Mouse (Mus musculus) hematopoietic stem cell, adult 5-6 weeks (primary cell): ENCODE measurements around the gene Atp8a2. TPM values are rescaled to one million over a fixed set of nuclear protein-coding genes. Genes with fewer than 3 reads are reported as not detected.
"Not testable (repeated sequence)": the region's sequence is repeated elsewhere in the genome, so short reads cannot be mapped to it uniquely, and the experiment has no call there.

Experiments
- ATAC-seq, 2 experiments: fragments of 125-278 bp in 1 of 2; replicated peaks in 1 of 2; 2 replicates each; pipeline ENCODE4 v1.8.0; 2016 to 2017; ENCODE audit warnings: inconsistent platforms in 2 of 2, mild to moderate bottlenecking in 2 of 2, moderate number of reproducible peaks in 2 of 2, low read depth in 1 of 2, moderate TSS enrichment in 1 of 2; ENCODE audit not compliant: low FRiP score in 2 of 2, poor library complexity in 2 of 2, severe bottlenecking in 2 of 2, insufficient read depth in 1 of 2, low TSS enrichment in 1 of 2
- total RNA-seq: library from RNA; stranded (forward); fragments of 172-1452, 232-1000 nt; gene quantifications from 2 replicates; pipeline ENCODE4 v1.2.3, GENCODE M21; 2017

Atp8a2 gene
- total RNA-seq, 1 experiment from 2014 or later, result 0.84 TPM

DNA sequence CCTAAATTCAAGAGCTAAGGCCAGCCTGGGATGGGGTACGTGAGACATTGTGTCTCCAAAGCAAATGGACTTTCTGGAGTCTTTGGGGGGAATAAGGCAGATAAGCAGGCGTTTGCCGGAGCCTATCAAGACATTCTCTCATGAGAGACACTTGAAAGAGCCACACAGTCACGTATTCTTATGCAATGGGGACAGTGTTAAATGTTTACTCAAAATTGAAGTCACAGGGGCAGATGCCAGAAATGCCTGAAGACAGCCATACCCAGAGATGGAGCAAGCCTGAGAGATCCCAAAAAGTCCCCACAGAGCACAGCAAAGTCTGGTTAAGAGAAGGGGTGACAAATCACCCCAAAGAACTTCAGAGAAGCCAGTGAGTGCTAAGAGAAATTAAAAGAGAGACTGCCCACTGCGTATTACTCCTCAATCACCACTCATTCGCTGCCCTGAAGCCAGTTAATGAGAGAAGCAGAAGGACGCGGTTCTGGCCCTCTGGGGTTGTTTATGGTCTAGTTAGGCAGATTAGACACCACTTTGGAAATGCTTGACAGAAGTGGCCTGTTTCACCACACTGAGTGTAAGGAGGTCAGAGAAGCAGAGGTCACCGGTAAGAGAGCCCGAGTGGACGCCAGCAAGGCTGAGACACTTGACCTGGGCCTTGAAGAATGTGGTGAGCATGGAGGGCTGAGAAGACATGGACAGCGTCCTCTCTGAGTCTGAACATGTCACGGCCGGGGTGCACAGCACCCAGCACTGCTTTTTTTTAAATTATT lies 356.8 kb downstream of the Atp8a2 start:
- no peak for ATAC-seq

DNA sequence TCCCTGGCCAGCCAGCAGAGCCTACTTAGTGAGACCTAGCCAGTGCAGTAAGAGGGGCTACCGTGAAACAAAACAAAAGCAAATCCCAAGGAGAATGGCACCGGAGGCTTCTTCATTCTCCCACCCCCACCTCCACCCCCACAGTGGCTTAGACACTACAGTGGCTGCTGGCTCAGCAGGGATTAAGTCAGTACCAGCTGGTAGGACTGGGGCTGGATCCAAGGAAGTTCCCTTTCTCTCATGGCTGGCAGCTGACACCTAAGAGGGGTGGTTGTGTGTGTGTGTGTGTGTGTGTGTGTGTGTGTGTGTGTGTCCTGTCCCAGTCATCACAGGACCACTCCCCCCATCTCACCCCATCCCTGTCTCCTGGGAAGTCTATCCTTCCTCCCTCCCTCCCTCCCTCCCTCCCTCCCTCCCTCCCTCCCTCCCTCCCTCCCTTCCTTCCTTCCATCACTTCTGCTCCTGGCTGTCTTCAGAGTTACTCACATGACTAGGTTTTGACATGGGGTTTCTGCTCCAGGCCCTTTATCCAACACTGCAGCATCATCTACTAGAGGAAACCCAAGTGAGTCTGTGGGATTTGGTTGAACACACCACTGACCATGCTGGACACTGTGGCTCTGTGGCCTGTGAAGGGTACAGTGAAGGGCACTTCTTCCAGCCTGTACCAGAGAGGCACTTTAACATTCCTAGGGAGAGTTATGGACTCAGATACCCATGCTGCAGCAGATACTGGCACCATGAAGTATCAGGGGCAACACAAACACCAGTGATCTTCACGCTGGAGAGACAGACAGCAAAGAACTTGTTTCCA lies 358.3 kb downstream of the Atp8a2 start:
- ATAC-seq, result not testable (repeated sequence)

DNA sequence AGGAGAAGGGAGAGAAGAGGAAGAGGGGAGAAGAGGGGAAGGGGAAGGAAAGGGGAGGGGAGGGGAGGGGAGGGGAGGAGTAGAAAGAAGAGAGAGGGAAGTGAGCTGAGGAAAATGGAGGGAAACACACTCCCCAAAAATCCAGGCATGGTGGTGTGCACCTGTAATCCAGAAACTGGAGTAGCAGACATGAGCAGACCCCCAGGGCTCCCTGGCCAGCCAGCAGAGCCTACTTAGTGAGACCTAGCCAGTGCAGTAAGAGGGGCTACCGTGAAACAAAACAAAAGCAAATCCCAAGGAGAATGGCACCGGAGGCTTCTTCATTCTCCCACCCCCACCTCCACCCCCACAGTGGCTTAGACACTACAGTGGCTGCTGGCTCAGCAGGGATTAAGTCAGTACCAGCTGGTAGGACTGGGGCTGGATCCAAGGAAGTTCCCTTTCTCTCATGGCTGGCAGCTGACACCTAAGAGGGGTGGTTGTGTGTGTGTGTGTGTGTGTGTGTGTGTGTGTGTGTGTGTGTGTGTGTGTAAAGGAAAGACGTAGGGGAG lies 359.2 kb downstream of the Atp8a2 start:
- not testable (repeated sequence) for ATAC-seq

DNA sequence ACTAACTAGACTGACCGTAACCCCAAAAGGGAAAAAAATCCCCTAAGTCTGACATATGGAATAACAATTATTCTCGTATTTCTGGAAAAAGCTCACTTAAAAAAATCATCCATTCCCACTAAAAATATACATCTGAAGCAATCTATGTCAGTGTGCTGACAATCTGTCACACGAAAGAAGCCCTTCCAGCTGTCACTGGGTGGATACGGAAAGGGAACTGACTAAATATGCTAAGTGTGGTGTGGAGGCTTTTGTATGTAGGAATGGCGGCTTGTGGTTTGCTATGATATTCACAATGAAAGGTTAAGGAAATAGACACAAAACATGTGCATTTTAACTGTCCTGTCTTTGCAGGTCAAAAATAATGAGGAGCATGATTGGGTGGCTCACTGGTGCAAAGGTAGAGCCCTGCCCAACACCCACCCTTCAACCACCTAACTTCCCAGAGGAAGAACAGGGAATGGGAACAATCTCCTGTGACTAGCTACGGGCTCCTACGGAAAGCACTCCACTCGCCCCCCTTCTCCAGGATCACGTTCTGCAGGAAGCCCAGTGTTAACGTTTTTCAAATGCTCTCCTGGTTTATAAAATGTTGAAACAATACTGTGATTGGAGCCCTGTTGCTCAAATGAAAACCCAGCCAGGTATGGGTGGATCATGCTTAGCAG lies 360.0 kb downstream of the Atp8a2 start:
- ATAC-seq, result no peak

DNA sequence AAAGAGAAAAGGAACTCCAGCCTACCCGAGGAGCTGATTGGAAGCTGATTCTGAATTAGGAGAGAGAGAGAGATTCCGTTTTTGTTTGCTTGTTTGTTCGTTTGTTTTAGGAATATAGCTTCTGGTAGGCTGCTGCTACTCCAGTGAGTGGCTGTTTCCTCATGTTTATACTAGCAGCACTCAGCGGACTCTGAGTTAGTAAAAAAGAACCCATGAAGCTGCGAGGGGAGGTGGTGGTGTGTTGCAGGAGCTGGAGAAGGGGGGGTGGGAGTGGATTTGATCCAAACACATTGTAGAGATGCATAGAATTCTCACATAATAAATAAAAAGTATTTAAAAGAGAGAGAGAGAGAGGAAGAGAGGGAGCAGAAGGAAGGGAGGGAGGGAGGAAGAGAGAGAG lies 367.4 kb downstream of the Atp8a2 start:
- ATAC-seq, result no peak

DNA sequence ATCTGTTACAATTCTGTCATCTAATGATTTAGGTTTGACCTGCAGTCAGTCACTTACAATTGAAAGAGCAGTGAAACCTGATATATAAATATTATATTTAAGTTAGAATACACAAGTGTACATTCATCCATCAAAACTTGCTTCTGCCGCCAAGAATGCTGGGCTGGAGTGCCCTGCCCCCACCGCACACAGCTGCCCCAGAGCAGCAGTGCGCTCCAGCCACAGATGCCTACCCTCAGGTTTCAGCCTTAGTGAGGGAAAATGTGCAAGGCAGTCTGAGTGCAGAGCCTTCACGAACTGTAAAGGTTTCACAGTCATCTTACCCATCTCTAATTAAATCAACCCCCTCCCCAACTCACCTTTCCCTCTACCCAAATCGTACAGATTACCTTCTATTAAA lies 369.6 kb downstream of the Atp8a2 start:
- no peak for ATAC-seq

DNA sequence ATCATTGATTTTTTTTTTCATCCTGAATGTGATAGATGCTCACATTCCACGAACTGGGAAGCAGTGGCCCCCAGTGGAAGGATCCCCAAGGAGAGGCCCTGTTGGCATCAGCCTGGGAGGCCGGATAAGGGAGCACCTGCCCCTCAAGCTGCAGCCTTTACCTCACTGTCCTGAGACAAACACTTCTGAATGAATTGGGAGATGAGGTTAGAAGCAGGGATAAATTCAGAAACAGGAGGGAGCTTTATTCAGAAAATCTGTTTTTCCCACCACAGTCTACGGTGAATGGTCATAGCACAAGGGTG lies 376.9 kb downstream of the Atp8a2 start:
- ATAC-seq, result no peak

DNA sequence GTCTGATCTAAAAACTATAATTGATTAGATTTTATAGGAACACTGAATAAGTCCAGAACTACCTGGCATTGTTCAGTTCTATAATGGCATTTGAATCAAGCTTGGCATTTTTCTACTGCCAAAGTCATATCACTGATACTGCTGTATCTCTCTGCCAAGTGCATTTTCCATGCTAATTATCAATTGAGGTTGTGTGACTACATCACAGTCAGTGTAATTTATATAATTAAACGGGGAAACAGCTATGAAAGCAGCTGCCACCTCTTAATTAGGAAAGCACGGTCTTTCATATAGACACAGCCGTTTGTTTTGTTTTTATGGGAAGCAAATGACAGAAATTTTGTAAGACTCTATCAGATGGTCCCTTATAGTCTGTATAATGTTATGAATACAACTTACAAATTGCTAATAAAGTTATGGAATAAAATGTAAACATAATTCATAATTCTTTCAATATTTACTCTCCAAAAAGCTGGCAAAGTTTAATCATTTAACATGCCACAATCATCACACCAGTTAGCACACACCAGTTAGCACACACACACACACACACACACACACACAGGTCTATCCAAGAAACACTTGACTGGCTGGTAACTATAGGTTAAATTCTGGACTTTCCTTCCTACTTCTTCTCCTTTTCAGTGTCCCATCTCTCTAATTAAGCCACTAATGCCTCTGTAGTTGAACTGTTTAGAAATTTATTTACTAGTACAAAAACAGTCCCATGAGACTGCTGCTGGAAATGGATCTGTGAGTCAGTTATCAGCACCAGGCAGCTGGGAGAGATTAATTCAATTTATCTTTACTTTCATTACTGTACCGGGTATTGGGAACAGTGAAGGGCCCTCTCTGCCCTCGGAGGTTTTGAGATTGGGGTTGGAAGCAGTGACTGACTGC lies 377.5 kb downstream of the Atp8a2 start:
- ATAC-seq, result no peak

DNA sequence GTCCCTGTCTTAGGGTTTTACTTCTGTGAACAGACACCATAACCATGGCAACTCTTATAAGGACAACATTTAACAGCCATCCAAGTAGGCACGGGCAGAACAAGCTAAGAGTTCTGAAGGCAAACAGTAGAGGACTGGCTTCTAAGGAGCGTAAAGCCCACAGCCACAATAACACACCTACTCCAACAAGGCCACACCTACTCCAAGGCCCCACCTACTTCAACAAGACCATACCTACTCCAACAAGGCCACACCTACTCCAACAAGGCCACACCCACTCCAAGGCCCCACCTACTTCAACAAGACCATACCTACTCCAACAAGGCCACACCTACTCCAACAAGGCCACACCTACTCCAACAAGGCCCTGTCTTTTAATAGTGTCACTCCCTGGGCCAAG lies 386.7 kb downstream of the Atp8a2 start:
- not testable (repeated sequence) for ATAC-seq

DNA sequence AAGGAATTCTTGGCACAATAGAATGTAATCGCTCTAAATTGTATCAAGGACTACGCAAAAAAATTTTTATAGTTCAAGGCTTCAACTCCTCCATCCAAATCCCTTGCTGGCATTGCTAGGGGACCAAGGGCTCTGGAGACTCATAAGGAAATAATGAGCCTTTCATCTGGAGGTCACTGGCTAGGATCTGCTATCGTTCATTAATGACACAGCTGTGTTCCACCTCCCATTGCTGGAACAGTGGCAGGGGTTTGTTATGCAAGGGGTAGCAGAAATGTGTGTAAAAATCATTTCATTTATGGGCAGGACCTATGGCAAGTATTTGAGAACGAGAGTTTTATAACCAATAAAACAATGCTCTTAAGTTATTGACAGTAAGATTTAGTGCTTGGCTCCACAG lies 387.2 kb downstream of the Atp8a2 start:
- no peak for ATAC-seq

DNA sequence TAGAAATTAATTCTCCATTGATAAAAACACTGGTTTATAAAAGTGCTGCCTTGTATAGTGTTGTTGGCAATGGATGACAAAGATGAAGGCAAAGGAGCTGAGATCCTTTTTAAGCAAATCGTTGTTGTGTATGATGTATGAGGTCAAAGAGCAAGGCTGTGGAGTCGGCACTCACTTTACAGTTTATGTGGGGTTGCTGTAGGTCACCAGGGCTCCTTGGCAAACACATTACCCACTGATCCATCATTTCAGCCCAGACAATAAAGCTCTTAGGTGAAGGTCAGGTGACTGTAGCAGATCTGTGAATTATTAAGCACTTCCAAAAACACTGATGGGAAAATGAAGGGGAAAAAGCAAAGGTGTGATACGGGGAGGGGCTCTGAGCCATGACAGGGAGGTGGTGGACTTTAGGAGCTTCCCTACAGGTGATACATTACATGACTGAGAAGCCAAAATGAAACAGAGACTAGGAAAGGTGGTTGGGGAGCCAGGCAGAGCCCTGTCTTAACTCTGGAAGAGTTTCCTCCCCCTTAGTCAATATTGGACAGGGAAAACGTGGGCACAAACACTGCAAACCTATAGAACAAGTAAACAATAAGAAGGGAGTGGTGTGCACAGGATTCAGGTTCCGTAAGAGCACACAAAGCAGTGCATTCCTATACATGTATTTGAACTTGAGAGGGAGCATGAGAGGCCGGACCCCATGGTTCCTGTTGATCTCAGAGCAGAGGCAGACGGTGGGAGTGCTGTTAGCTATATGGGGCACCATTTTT lies 389.3 kb downstream of the Atp8a2 start:
- no peak for ATAC-seq

DNA sequence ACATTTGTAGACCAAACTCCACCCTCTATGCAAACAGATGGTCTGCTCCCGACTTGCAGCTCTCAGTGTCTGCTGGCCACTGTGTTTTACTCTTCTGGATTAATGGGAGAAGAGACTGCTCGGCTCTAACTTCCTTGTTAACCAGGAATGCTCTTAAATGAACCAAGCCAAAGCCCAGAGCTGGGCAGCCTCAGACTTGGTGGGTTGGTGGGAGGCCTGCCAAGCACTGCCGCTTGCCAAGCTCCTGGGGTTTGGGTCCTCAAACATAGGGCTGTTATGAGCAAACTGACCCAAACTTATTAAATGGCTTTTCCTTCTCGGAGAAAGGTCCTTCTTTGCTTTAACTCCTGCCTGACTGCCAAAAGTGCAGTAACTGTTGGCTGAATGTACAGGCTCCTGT lies 390.1 kb downstream of the Atp8a2 start:
- ATAC-seq, result no peak

DNA sequence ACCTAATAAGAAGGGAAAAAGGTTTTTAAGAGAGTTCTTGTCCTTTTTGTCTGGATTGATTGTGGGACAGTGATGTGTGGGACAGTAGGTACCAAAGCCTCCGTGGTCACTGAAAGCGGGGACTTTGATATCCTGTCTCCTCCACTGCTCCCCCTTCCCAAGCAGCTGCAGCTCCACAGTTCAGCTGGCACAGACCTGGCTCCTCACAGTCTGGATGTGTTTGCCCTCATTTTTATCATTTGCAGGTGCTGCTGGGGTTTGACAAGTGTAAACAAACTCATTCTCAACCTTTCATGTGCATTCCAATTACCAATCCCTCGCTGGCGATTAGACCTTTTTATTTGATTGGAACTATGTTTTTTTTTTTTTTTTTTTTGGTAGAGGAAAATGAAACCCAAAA lies 390.8 kb downstream of the Atp8a2 start:
- no peak for ATAC-seq

DNA sequence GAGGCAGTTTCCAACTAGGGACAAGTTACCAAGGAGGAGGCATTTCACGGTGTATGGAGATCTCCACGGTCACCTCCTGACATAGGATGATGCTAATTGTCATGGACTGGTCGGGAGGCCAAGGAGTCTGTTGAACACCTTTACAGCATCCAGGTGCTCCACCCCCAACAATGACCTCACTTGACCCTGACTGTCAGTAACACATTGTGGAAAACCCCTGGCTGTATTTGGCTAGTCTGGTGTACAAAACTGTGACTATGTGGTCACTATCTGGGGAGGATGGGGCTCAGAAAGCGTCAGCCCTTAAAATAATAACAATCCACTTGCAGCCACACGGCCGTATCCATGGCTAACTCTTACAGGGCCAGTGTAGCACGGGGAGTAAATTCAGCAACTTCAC lies 391.3 kb downstream of the Atp8a2 start:
- no peak for ATAC-seq

DNA sequence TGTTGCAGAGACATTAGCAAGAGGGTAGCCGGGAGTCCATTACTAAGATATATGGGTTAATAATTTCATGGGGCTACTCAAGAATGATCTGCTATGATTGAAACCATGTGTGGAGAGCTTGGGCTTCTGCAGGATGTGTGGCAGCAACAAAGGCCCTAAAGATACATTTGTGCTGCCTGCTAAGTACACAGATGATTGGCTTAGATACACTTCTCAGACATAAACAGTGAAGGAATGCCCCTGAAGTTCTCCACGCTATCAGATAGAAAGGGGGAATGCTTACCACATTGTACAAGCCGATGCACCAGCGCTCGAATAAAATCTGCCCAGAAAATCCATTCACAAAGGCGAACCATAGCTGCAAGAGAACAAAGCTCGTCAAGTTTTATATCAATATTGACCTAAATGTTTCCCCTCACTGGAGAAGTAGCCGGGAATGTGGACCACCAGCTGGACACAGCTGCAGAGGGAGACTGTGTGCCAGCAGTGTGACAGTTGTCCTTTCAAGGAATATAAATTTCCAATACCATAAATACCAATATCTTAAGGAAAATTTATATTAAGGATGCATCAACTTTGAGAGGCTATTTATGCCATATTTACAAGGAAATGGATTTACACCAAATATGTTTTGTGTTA lies 394.9 kb downstream of the Atp8a2 start:
- no peak for ATAC-seq

DNA sequence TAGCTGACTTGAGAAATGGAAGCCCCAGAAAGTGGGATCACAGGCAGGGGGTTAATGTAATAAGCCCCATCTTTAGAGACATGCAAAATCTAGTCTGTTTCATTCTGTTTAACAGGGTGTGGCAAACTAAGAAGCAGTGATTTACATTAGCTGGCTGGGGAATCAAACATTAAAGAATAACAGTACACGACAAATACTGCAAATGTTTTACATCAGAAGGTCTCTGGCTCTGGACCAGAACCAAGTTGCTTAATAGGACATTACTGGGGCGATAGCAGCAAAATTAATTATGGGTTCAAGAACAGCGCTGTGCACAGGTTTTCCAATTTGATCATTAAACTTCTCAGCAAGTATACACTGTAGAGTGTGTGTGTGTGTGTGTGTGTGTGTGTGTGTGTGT lies 397.5 kb downstream of the Atp8a2 start:
- ATAC-seq, result no peak
